Mouse (Mus musculus) bone marrow macrophage, adult 2 months (primary cell): ENCODE results near the gene Ccdc107.

Experiments
- CTCF ChIP-seq: IDR thresholded peaks from 2 replicates; pipeline ENCODE4 v1.5.1; 2012; ENCODE audit warnings: low read depth, mild to moderate bottlenecking, low read length, moderate library complexity
- POLR2A ChIP-seq: IDR thresholded peaks from 2 replicates; pipeline ENCODE4 v1.6.1; 2012; ENCODE audit warnings: mild to moderate bottlenecking, low read depth, low read length, borderline replicate concordance

GRCm38 (mm10) chr4:43483535-43484091 is 9.1 kb upstream of the Ccdc107 start, which contains the start of gene Sit1:
- TF ChIP-seq CTCF (no peak), POLR2A (no peak)
